Comparison of ENCODE assay signal across 8 mouse cellular contexts in genomic region chr1:165702221-165703031, GRCm38 (mm10). TPM values are rescaled to one million over a fixed set of nuclear protein-coding genes. Genes with fewer than 3 reads are reported as not detected.
DNase-seq lines count a peak whose midpoint lies in the region; TF ChIP-seq lines count a peak whose summit lies in the region.

No protein-coding gene starts in this region.

- no peak for TF ChIP-seq POLR2A in spleen, adult 2 months (IDR thresholded peaks at IDR 0.05; ENCODE audit: low read depth, low read length)

- H3K36me3 ChIP-seq in spleen, adult 2 months (ENCODE audit: control insufficient read depth, insufficient read depth, low read length) = peaks cover 13% of the 10 kb centered on the region
- H3K36me3 ChIP-seq in hindbrain, embryonic 10.5 days = no peaks in the 10 kb centered on the region

- WGBS in spleen, adult 2 months = 52% methylated on average over 19 of the region's 19 CpGs
- 15% methylated on average over 19 of the region's 19 CpGs for WGBS in hindbrain, embryonic 10.5 days

- DNase-seq in spleen, adult 2 months (ENCODE audit: low read depth in 1 of 2, low spot score in 2 of 2) = no peak
- DNase-seq in spleen, postnatal 14 days (ENCODE audit: low spot score in 2 of 2) = no peak
- peak; percentile 74 for DNase-seq in fibroblast of lung, adult 2 months (ENCODE audit: low read depth)
- DNase-seq in hindbrain, embryonic 10.5 days (ENCODE audit: low spot score) = peak; percentile 59
- DNase-seq in mesoderm, embryonic 11.5 days (ENCODE audit: low read depth, low spot score) = peak; percentile 80
- DNase-seq in layer of hippocampus, postnatal 14 days (ENCODE audit: low spot score in 2 of 2) = no peak
- DNase-seq in layer of hippocampus, postnatal 36 days = no peak
- DNase-seq in frontal cortex, adult 2 months (ENCODE audit: extremely low spot score in 1 of 2, low spot score in 1 of 2) = no peak

- TF ChIP-seq CTCF in spleen, adult 2 months (IDR thresholded peaks at IDR 0.05; ENCODE audit: extremely low read depth, insufficient read depth, insufficient read length, insufficient replicate concordance) = no peak

- peaks cover 56% of the 10 kb centered on the region; the same call in 1 of the 2 replicates for H3K4me1 ChIP-seq in spleen, adult 2 months (ENCODE audit: control insufficient read depth, insufficient read depth, insufficient read length)
- H3K4me1 ChIP-seq in hindbrain, embryonic 10.5 days (replicated peaks) = peaks cover 35% of the 10 kb centered on the region

- H3K27ac ChIP-seq in spleen, adult 2 months (ENCODE audit: insufficient read depth, low read length) = peak overlapping the region; percentile 94
- H3K27ac ChIP-seq in hindbrain, embryonic 10.5 days = peak overlapping the region; percentile 73

- H3K4me3 ChIP-seq in spleen, adult 2 months (ENCODE audit: extremely low read depth, insufficient read depth, insufficient read length) = peak overlapping the region; percentile 15
- peak overlapping the region; percentile 35 for H3K4me3 ChIP-seq in hindbrain, embryonic 10.5 days

- no peaks in the 10 kb centered on the region for H3K9me3 ChIP-seq in hindbrain, embryonic 10.5 days

- no peaks in the 10 kb centered on the region for H3K27me3 ChIP-seq in spleen, adult 2 months (ENCODE audit: control insufficient read depth, insufficient read depth, low read length)
- peaks cover 44% of the 10 kb centered on the region for H3K27me3 ChIP-seq in hindbrain, embryonic 10.5 days (ENCODE audit: insufficient read depth, poor library complexity, severe bottlenecking)

RNA-seq across cellular contexts. Expression of gene Rcsd1, which starts 7.1 kb away (rescaled TPM):
- polyA plus RNA-seq in spleen, adult 2 months (2012; rRNA removed) = 68.3 and 73.9 TPM in 2 replicates
- 11.2 and 11.4 TPM in 2 replicates for polyA plus RNA-seq in hindbrain, embryonic 10.5 days (2016; fragmentation: Nextera tagmentation; extraction: Ambion mirVana)
- total RNA-seq in layer of hippocampus, postnatal 14 days (2021) = 1 to 10 TPM; 6.3 to 8.7 TPM
- 1 to 10 TPM; 3.7 to 4.8 TPM for total RNA-seq in layer of hippocampus, postnatal 36 days (2021)
- polyA plus RNA-seq in frontal cortex, adult 2 months (2012; rRNA removed) = 6.2 and 6.8 TPM in 2 replicates

Comparison
In these comparisons a context has a peak if more than half of its experiments do, and no peak if none do; other contexts are left out.
1. DNase-seq: peak in fibroblast of lung, adult 2 months (single experiment), hindbrain, embryonic 10.5 days (single experiment) and mesoderm, embryonic 11.5 days (single experiment); none in spleen, adult 2 months (0 of 2), spleen, postnatal 14 days (0 of 2), layer of hippocampus, postnatal 14 days (0 of 2), layer of hippocampus, postnatal 36 days (0 of 2) and frontal cortex, adult 2 months (0 of 2).